Mouse (Mus musculus): ENCODE results near the gene Fam168b.

The Fam168b gene

GRCm38 (mm10) chr1:34850343-34851136 lies 7.7 kb upstream of the Fam168b start:
- no peak for DNase-seq

- DNase-seq = peak; percentile 91 to 96
These were observed 7.0 kb upstream of the Fam168b start, which contains the start of gene Plekhb2 for GRCm38 (mm10) chr1:34849745-34850342. Gene Plekhb2, plus strand, starts transcription at chr1:34849976.

GRCm38 (mm10) chr1:34847070-34847469 lies 4.2 kb upstream of the Fam168b start:
- no peak for DNase-seq

- DNase-seq = peak; percentile 46 to 74
These were observed 440 bp downstream of the Fam168b start for GRCm38 (mm10) chr1:34842389-34842861.

GRCm38 (mm10) chr1:34841709-34842388 lies 1.0 kb downstream of the Fam168b start:
- DNase-seq = no peak

GRCm38 (mm10) chr1:34839241-34839640 lies 3.6 kb downstream of the Fam168b start:
- no peak for DNase-seq

GRCm38 (mm10) chr1:34837951-34838689 lies 4.7 kb downstream of the Fam168b start:
- DNase-seq = no peak

- DNase-seq = no peak
These were observed 8.0 kb downstream of the Fam168b start for GRCm38 (mm10) chr1:34834904-34835303.

- DNase-seq = no peak
These were observed 11.5 kb downstream of the Fam168b start for GRCm38 (mm10) chr1:34831381-34831780.

GRCm38 (mm10) chr1:34830934-34831333 lies 11.9 kb downstream of the Fam168b start:
- DNase-seq = no peak

- DNase-seq = no peak
These were observed 14.2 kb downstream of the Fam168b start for GRCm38 (mm10) chr1:34828528-34829294.

GRCm38 (mm10) chr1:34827900-34828299 lies 15.0 kb downstream of the Fam168b start:
- DNase-seq = peak in 1 of 2 experiments; percentile 23

GRCm38 (mm10) chr1:34825909-34826308 lies 17.0 kb downstream of the Fam168b start:
- DNase-seq = no peak

- DNase-seq = no peak
These were observed 18.7 kb downstream of the Fam168b start for GRCm38 (mm10) chr1:34824208-34824607.

GRCm38 (mm10) chr1:34823353-34823752 lies 19.5 kb downstream of the Fam168b start:
- no peak for DNase-seq

- no peak for DNase-seq
These were observed 20.1 kb downstream of the Fam168b start for GRCm38 (mm10) chr1:34822746-34823145.

GRCm38 (mm10) chr1:34822003-34822402 lies 20.9 kb downstream of the Fam168b start:
- no peak for DNase-seq

- no peak for DNase-seq
These were observed 21.5 kb downstream of the Fam168b start for GRCm38 (mm10) chr1:34821411-34821810.

GRCm38 (mm10) chr1:34819225-34819910 lies 23.5 kb downstream of the Fam168b start:
- DNase-seq = no peak

- DNase-seq = no peak
These were observed 27.0 kb downstream of the Fam168b start for GRCm38 (mm10) chr1:34815843-34816242.

Measured in kidney, postnatal 25 days (tissue).